Comparison of ENCODE assay signal across 13 mouse cellular contexts in genomic region chr9:86627745-86628496, GRCm38 (mm10). TPM values are rescaled to one million over a fixed set of nuclear protein-coding genes. Genes with fewer than 3 reads are reported as not detected.
A peak's percentile ranks its signal among the peaks of the same experiment; 100 is the strongest.
DNase-seq lines count a peak whose midpoint lies in the region; ATAC-seq and TF ChIP-seq lines count a peak whose summit lies in the region.
"Had no signal": no experiment of that assay in that cellular context is flagged by ENCODE, and none has a peak within 500 bp of the region (broad histone marks: within the 10 kb centered on the region; RNA-seq: fewer than 3 reads in every experiment).

No protein-coding gene starts in this region.

- no peak overlapping the region for H3K27ac ChIP-seq in hindbrain, embryonic 16.5 days (ENCODE audit: low read depth, low read length)
- H3K27ac ChIP-seq in hindbrain, embryonic 12.5 days, result no peak overlapping the region
- peak overlapping the region; percentile 68; the same call in 1 of the 2 replicates for H3K27ac ChIP-seq in cortical plate, adult 2 months (ENCODE audit: insufficient read depth, low read length)
- peak overlapping the region; percentile 74 for H3K27ac ChIP-seq in layer of hippocampus, adult 2 months
- H3K27ac ChIP-seq: liver, embryonic 13.5 days; neural tube, embryonic 12.5 days had no signal

- ATAC-seq in hindbrain, embryonic 16.5 days, result peak; percentile 57; the same call in 1 of the 2 replicates
- ATAC-seq in hindbrain, embryonic 12.5 days (ENCODE audit: low FRiP score), result no peak
- ATAC-seq in activated CD4-positive, CD25-positive, alpha-beta regulatory T cell, adult 4 months, result no peak
- ATAC-seq: intestine, postnatal 0 days had no signal

- TF ChIP-seq CTCF in cortical plate, adult 2 months (IDR thresholded peaks at IDR 0.05; ENCODE audit: extremely low read depth, insufficient read depth, low read length), result no peak
- TF ChIP-seq CTCF in layer of hippocampus, adult 2 months (conservative IDR thresholded peaks at IDR 0.05), result no peak

- no peak for TF ChIP-seq POLR2A in cortical plate, adult 2 months (IDR thresholded peaks at IDR 0.05; ENCODE audit: extremely low read depth, insufficient read depth, low read length)

- H3K27me3 ChIP-seq in hindbrain, embryonic 16.5 days (replicated peaks; ENCODE audit: control insufficient read depth, insufficient read depth, low read length), result no peaks in the 10 kb centered on the region
- H3K27me3 ChIP-seq in hindbrain, embryonic 12.5 days, result no peaks in the 10 kb centered on the region
- H3K27me3 ChIP-seq: liver, embryonic 13.5 days; neural tube, embryonic 12.5 days had no signal

- no peaks in the 10 kb centered on the region for H3K4me1 ChIP-seq in hindbrain, embryonic 16.5 days (ENCODE audit: control insufficient read depth, insufficient read depth, low read depth, low read length)
- no peaks in the 10 kb centered on the region for H3K4me1 ChIP-seq in hindbrain, embryonic 12.5 days
- peaks cover 23% of the 10 kb centered on the region for H3K4me1 ChIP-seq in cortical plate, adult 2 months (ENCODE audit: control insufficient read depth, insufficient read depth, low read length)
- H3K4me1 ChIP-seq: liver, embryonic 13.5 days; neural tube, embryonic 12.5 days had no signal

- H3K36me3 ChIP-seq in hindbrain, embryonic 16.5 days (ENCODE audit: control insufficient read depth, insufficient read depth, low read length), result no peaks in the 10 kb centered on the region
- H3K36me3 ChIP-seq in hindbrain, embryonic 12.5 days, result no peaks in the 10 kb centered on the region
- H3K36me3 ChIP-seq: liver, embryonic 13.5 days; neural tube, embryonic 12.5 days had no signal

- intact Hi-C loops in heart, postnatal 25 days (cut with DNase I), result no loop called here

- no peaks in the 10 kb centered on the region for H3K9me3 ChIP-seq in hindbrain, embryonic 16.5 days (ENCODE audit: control insufficient read depth, low read length)
- no peaks in the 10 kb centered on the region for H3K9me3 ChIP-seq in hindbrain, embryonic 12.5 days (replicated peaks)
- H3K9me3 ChIP-seq: liver, embryonic 13.5 days; neural tube, embryonic 12.5 days had no signal

- WGBS in hindbrain, embryonic 16.5 days, result 72% methylated on average over 10 of the region's 10 CpGs
- WGBS in hindbrain, embryonic 12.5 days, result 79% methylated on average over 10 of the region's 10 CpGs

- H3K4me2 ChIP-seq in hindbrain, embryonic 16.5 days (ENCODE audit: low read length), result no peak overlapping the region
- no peak overlapping the region for H3K4me2 ChIP-seq in hindbrain, embryonic 12.5 days (replicated peaks)
- H3K4me2 ChIP-seq: liver, embryonic 13.5 days; neural tube, embryonic 12.5 days had no signal

- DNase-seq in layer of hippocampus, adult 2 months (ENCODE audit: low spot score in 2 of 2), result peak; percentile 66 to 79
- peak; percentile 62 for DNase-seq in right cerebral cortex, adult 18-20 months
- no peak for DNase-seq in heart, postnatal 25 days (ENCODE audit: low spot score)
- DNase-seq: adrenal gland, postnatal 36 days; heart, postnatal 10 days; liver, embryonic 13.5 days had no signal

- no peak overlapping the region for H3K4me3 ChIP-seq in hindbrain, embryonic 16.5 days (ENCODE audit: low read length)
- H3K4me3 ChIP-seq in hindbrain, embryonic 12.5 days, result no peak overlapping the region
- H3K4me3 ChIP-seq in cortical plate, adult 2 months (ENCODE audit: insufficient read depth, low read length), result no peak overlapping the region
- H3K4me3 ChIP-seq in layer of hippocampus, adult 2 months, result no peak overlapping the region
- H3K4me3 ChIP-seq: liver, embryonic 13.5 days; neural tube, embryonic 12.5 days had no signal

- no peak overlapping the region for H3K9ac ChIP-seq in hindbrain, embryonic 16.5 days (ENCODE audit: low read depth, low read length)
- H3K9ac ChIP-seq in hindbrain, embryonic 12.5 days, result no peak overlapping the region
- H3K9ac ChIP-seq: liver, embryonic 13.5 days; neural tube, embryonic 12.5 days had no signal

RNA-seq across cellular contexts. Expression of gene Rwdd2a, which starts 56.1 kb away (rescaled TPM):
- 37.2 and 48.9 TPM in 2 replicates for polyA plus RNA-seq in hindbrain, embryonic 16.5 days (2015; fragmentation: Nextera tagmentation; extraction: Ambion mirVana)
- polyA plus RNA-seq in hindbrain, embryonic 12.5 days (2016; fragmentation: Nextera tagmentation; extraction: Ambion mirVana), result 5.0 and 5.1 TPM in 2 replicates
- polyA plus RNA-seq in cortical plate, adult 2 months (2012; rRNA removed), result 24.2 and 26.1 TPM in 2 replicates
- total RNA-seq in layer of hippocampus, adult 2 months (2021), result 10 to 100 TPM; 28.2 TPM
- polyA plus RNA-seq in activated CD4-positive, CD25-positive, alpha-beta regulatory T cell, adult 4 months (2017; shearing (Covaris generic)), result 1 to 10 TPM; 4.8 to 5.0 TPM
- total RNA-seq in heart, postnatal 25 days (2021), result under 1 TPM; 0.39 to 0.59 TPM
- total RNA-seq: megakaryocyte-erythroid progenitor cell, adult 5-6 weeks had no signal

RNA-seq across cellular contexts. Expression of gene Pgm3, which starts 56.3 kb away (rescaled TPM):
- polyA plus RNA-seq in hindbrain, embryonic 16.5 days (2015; fragmentation: Nextera tagmentation; extraction: Ambion mirVana), result 36.1 and 39.8 TPM in 2 replicates
- 40.4 and 41.4 TPM in 2 replicates for polyA plus RNA-seq in hindbrain, embryonic 12.5 days (2016; fragmentation: Nextera tagmentation; extraction: Ambion mirVana)
- 9.9 and 10.8 TPM in 2 replicates for polyA plus RNA-seq in cortical plate, adult 2 months (2012; rRNA removed)
- total RNA-seq in layer of hippocampus, adult 2 months (2021), result 10 to 100 TPM; 14.6 to 15.6 TPM
- polyA plus RNA-seq in activated CD4-positive, CD25-positive, alpha-beta regulatory T cell, adult 4 months (2017; shearing (Covaris generic)), result 10 to 100 TPM; 17.3 to 18.7 TPM
- 1 to 10 TPM; 7.0 to 7.5 TPM for total RNA-seq in heart, postnatal 25 days (2021)

Comparison
In these comparisons a context has a peak if more than half of its experiments do, and no peak if none do; other contexts are left out.
1. H3K27ac ChIP-seq: peak in cortical plate, adult 2 months (single experiment) and layer of hippocampus, adult 2 months (single experiment); none in hindbrain, embryonic 16.5 days (single experiment) and hindbrain, embryonic 12.5 days (single experiment).